Mouse (Mus musculus): ENCODE measurements around the gene Ppp2r3a.
A peak's percentile ranks its signal among the peaks of the same experiment; 100 is the strongest.

Ppp2r3a gene

DNA sequence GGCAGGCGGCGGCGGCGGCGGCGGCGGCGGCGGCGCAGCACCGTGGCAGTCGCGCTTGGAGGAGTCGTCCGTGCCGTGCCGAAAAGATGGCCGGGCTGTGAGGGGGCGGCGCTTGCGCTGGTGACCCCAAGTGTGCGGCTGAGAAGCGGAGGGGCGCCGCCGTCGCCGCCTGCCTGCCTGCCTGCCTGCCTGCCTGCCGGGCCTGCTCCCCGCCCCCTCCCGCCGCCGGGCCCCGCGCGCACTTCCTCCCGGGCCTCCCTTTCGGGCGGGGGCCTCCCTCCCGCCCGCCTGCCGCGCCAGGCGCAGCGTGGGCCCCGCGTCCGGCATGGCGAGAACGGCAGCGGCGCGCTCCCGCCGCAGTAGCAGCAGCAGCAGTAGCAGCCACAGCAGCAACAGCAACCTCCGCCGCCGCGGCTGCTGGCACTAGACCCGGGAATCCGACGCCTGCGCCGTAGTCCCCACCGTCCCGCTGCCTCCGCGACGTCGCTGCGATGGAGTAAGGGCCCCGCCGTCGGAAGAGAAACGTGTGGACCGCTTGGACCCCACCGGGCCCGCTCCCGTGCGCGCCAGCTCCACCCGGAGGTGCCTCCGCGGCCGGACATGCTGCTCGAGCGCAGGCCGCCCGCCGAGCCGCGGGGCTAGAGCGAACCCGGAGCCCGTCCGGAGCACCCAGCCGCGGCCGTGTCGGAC, 177.1 kb downstream of the Ppp2r3a start:
- peak; percentile 77 for DNase-seq (ENCODE audit: low spot score)

DNA sequence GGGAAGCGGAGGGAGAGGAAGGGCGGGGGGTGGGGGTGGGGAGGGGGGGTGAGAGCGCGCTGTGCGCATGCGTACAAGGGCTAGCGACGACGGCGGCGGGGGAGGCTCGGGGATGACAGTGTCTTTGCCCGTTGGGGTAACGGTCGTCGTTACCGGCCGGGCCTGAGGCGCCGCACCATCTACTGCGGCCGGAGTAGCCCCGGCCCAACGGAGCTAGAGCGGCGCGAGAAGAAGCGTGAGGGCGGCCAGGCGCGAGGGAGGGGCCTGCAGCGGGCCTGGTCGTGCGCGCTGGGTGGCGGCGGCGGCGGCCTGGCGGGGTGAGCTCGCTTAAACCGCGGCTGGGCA, 177.6 kb downstream of the Ppp2r3a start, which contains the start of gene Msl2:
TSS of gene Msl2 (plus strand) at position 115 of the 345 bp plus-strand sequence.
- no peak for DNase-seq (ENCODE audit: low spot score)

DNA sequence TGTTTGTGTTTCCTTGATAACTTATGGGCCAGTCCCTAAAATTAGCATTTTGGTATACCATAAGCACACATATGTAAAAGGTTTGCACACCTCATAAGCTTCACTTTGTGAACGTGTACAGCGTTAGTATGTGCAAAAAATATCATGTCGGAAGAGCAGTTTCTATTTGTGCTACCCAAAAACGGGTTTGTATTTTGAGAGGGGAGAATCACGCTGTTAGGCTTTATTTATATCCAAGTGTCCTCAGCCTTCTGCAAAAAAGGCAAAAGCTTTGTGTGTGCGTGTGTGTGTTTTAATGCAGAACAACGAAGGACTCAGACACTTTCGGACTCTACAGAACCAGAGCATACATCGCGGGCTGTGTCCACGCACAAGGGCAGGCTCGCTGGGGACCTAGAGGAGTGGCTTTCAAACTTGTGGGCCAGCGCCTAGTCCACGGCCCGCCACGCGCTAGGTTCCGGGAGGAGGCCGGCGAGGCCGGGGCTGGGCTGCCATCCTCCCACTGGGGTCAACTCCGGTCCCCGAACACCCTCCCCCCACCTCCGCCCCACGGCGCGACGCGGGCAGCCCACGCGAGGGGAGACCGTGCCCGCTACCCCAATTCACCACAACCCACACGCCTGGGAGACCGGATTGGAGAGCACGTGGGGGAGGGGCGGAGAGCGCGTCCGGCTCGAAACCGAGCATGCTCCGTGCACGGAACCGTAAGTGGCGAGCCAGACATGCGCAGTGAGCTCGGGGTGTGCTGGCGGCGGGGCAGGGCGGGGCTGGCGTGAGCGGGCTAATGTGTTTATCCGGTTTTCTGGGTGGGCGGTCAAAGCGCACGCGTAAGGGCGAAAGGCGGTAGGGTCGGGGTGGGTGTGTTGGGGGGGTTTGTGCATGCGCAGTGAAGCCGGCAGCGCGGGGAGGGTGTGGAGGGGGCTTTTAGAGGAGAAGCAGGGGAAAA, 178.3 kb downstream of the Ppp2r3a start:
- DNase-seq (ENCODE audit: low spot score): peak; percentile 99

DNA sequence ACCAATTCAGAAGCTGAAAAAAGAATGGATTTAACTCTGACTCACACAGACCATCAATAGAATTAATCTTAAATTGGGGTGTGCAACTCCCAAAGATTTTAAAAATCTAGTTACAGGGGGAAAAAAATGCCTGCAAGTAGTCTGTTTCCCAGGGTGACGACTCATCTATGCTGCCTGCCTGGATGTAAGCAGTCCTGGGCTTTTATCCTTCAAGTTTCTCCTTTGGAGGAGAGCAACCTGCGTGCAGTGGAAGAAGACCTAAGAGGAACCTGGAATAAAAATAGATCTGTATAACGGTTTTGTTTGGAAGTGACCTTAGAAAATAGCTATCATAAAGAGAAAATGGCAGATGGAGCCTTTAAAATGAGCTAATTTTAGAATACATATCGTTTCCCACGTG, 179.1 kb downstream of the Ppp2r3a start:
- DNase-seq (ENCODE audit: low spot score): no peak

DNA sequence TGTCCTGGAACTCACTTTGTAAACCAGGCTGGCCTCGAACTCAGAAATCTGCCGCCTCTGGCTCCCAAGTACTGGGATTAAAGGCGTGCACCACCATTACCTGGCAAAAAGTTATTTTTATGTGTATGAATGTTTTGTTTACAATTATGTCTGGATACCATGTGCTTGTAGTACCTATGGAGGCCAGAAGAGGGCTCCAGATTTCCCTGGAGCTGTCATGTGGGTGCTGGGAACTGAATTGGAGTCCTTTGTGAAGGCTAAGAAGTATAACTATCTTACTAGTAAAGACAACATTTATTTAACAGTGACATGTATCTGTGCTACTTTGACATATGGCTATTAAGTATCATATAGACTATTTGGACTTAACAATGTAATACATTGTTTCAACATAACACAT, 181.8 kb downstream of the Ppp2r3a start:
- DNase-seq (ENCODE audit: low spot score): no peak

DNA sequence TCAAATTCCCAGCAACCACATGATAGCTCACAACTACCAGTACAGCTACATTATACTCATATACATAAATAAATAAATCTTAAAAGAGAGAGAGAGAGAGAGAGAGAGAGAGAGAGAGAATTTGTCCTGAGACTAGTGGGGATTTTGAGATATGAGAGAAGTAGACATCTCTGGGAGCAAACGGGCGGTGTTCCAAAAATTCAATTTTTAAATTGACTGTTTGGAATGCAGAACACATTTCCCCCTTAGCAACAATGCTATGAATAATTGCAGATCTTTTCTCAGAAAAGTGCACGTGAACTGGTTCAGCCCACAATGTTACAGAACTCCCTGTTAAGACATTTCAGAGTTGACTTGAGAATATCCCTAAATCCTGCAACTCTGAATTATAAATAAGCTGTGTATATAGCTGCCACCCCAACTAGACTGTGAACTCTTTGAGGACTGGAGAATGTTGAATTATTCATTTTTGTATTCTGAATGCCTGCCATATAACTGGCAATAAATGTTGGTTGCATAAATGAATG, 186.5 kb downstream of the Ppp2r3a start:
- DNase-seq (ENCODE audit: low spot score): no peak

DNA sequence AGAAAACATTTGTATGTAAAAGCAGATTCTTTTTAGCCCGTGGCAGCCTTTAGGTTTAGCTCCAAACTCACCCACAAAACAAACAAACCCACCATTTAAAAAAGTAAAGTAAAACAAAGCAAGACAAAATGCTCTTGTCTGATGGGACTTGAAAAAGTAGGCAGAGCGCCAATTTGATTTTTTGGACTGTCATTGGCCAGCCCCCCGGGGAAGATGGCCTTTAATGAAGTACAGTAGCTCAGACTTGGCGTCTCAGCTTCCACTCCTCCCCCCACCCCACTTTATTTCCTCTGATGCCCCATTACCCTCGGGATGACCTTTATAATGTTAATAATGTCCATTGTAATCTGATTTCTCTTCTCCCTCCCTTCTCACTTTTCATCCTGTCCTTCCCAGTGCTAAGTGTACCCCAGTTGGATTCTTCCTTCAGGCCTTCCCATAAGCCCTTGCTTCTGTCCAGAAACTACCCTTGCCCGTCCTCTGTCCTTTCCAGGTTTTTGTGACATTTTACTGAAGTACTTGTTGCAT, 189.3 kb downstream of the Ppp2r3a start:
- no peak for DNase-seq (ENCODE audit: low spot score)

DNA sequence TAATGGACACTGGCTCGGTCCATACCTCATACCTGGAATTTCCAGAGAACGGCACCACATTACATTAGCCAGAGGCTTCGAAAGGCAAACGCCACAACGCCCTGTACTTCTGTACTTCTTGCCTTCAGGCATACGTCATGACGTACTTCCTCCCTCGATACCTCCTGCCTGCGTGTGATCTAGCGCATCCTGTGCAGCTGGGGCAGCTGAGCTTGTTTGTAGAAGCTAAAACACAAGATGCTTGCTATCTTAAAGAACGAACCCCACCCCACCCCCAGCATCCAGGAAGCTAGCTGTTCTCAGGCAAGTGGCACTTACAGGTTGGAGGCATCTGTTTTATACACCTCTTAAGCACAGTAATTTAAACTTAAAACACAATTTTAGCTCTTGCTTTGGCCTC, 190.6 kb downstream of the Ppp2r3a start:
- DNase-seq (ENCODE audit: low spot score): no peak

DNA sequence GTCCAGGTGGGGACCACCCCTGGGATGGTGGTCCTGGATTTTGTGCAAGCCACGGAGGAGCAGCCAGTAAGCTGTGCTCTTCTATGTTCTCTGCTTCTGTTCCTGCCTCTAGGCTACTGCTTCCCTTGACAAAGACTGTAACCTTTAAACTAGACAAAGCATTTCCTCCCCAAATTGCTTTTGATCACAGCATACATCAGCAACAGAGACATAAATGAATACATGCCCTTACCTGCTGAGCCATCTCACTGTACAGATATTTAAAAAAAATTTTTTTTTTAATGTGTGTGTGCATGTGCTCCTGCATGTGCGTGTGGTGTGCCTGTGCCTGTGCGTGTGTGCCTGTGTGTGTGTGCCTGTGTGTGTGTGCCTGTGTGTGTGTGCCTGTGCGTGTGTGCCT, 194.4 kb downstream of the Ppp2r3a start:
- DNase-seq (ENCODE audit: low spot score): no peak
